Mouse (Mus musculus): ENCODE data around the gene Zfp366. TPM values are rescaled to one million over a fixed set of nuclear protein-coding genes. Genes with fewer than 3 reads are reported as not detected.
A peak's percentile ranks its signal among the peaks of the same experiment; 100 is the strongest.

Zfp366 gene
- 0.12 TPM in 2 replicates for total RNA-seq (2017)

DNA sequence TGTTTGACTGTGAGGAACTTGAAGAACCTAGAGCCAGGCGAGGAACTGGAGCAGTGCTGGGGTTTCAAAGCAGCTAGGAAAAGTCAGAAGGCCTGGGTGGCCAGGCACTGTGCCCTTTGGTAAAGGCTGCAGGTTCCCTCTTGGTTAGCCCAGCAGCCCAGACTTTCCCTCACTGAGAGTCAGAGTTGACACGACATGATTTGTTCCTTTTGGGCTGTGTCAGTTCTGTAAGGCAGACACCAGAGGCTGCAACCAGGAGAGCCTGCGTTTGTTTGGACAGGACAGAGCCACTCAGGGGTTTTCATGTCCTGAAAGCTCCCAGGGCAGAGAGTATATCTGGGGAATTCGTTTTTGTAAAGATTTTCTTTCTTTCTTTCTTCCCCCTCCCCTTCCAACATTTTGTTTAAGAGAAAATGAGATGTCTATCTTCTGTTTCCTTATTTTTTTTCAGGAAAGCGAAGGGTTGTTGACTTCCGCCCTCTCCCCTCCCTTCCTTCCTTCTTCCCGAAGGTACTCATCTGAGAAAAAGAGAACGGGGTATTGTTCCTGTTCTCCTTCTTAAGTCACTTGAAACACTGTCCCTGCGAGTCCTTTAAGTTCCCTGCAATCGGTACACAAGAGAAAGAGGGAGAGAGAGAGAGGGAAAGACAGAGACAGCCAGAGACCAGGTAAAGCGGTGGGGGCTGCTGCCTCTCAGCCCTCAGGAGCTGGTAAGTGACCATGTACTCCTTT, at the start of gene Zfp366:
Gene Zfp366 (plus strand): TSS at position 669 of the 732 bp plus-strand sequence.
- no peak for ATAC-seq (ENCODE audit: extremely low read depth, insufficient number of reproducible peaks, low FRiP score, poor library complexity, severe bottlenecking)

GRCm38 (mm10) chr13:99138351-99139255, 46.0 kb upstream of the Zfp366 start:
- ATAC-seq (ENCODE audit: extremely low read depth, insufficient number of reproducible peaks, low FRiP score, poor library complexity, severe bottlenecking) = no peak

DNA sequence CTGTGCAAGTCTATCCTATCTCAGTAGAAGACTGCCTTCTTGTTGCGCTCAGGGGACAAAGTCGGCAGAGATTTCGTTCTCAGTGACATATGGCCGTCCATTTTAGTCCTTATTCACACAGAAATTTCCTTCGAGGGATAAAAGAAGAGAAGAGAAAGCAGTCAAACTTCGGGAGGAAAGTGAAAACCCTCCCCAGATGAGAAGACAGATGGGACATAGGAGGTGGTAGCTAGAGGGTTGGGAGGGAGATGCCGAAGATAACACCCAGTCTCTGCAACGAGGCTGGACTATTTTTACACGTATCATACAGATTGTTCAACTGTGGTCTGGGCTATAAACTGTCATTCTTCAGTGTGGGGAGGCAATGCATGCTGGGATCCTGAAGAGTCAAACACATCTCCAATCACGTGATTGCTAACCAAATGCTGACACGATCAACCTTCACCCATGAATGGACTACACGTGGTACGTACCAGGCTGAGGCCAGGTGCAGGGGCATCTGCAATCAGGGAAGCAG, 38.2 kb upstream of the Zfp366 start:
- ATAC-seq (ENCODE audit: extremely low read depth, insufficient number of reproducible peaks, low FRiP score, poor library complexity, severe bottlenecking) = no peak

DNA sequence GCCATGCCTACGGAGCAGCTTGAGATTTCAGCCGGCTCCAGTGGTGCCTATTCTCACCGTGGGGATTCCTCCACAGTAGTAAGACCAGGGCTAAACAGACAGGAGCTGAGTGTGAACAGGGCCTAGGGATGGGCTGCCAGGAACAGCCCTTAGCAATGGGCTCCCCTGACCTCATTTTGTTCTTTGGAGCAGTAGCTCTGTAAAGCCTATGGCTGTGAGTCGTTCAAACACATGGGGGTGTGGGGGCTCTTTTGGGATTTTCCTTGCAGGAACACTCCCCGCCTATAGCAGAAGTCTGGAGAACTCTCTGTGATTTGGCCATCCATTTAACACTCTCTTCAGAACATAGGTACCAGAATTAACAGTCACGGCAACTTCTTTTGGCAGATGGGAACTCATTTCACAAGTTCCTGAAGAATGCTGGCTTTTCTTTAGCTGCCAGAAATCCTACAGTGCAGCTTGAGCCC, 36.9 kb upstream of the Zfp366 start:
- no peak for ATAC-seq (ENCODE audit: extremely low read depth, insufficient number of reproducible peaks, low FRiP score, poor library complexity, severe bottlenecking)

GRCm38 (mm10) chr13:99149551-99150305, 34.9 kb upstream of the Zfp366 start:
- no peak for ATAC-seq (ENCODE audit: extremely low read depth, insufficient number of reproducible peaks, low FRiP score, poor library complexity, severe bottlenecking)

DNA sequence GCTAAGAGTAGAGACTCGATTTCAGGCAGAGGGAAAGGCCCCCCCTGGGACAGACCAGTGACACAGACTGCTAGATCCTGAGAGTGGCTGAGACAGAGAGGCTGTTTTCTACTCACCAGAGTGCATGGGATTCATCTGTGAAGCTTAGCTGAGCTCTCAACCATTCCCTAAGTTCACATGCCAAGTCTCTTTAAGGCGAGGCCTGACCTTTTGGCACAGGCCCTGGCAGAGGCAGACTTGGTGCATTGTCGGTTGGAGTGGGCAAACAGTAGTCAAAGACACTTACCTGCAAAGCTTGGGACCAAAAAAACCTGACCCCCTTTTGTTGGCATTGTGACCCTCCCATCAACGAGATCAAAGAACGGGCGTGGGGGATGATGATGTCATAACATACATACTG, 34.0 kb upstream of the Zfp366 start:
- ATAC-seq (ENCODE audit: extremely low read depth, insufficient number of reproducible peaks, low FRiP score, poor library complexity, severe bottlenecking) = no peak

- no peak for ATAC-seq (ENCODE audit: extremely low read depth, insufficient number of reproducible peaks, low FRiP score, poor library complexity, severe bottlenecking)
These were observed 33.5 kb upstream of the Zfp366 start for GRCm38 (mm10) chr13:99151121-99151520.

- no peak for ATAC-seq (ENCODE audit: extremely low read depth, insufficient number of reproducible peaks, low FRiP score, poor library complexity, severe bottlenecking)
These were observed 32.2 kb upstream of the Zfp366 start for GRCm38 (mm10) chr13:99152305-99152930.

GRCm38 (mm10) chr13:99157709-99158108, 26.9 kb upstream of the Zfp366 start:
- no peak for ATAC-seq (ENCODE audit: extremely low read depth, insufficient number of reproducible peaks, low FRiP score, poor library complexity, severe bottlenecking)

DNA sequence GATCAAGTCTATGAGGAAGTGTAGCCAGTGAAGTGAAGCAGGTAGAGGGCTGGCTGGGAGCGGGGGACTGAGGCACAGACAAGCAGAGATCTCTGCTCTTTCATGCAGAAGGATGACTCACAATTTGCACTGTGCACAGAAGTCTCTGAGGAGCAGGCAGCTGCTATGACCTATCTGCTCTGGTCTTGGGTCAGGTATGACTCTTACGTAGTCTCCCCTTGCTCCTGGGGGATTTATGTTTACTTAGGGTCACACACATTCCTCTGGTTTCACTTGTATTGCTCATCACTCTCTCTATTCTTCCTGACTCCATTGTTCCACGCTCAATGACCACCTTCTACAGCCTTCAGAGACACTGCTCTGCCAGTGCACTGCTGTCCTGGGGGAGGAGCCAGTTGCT, 25.9 kb upstream of the Zfp366 start:
- no peak for ATAC-seq (ENCODE audit: extremely low read depth, insufficient number of reproducible peaks, low FRiP score, poor library complexity, severe bottlenecking)

DNA sequence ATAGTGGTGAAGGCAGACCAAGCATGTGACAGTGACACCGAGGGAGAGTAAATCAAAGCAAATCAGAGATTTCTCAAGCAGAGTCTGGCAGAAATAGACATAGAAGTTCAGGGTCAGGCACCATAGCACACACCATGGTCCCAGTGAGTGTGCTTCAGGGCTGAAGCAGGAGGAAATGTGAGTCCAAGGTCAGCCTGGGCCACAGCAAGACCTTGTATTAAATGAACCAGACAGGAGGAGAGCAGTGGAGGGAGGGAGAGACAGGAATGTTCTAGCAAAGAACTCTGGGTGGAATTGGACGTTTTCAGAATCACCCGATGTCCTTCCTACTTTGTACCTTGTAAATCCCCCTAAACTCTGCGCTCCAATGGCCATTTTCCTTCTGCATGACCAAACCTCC, 21.6 kb upstream of the Zfp366 start:
- no peak for ATAC-seq (ENCODE audit: extremely low read depth, insufficient number of reproducible peaks, low FRiP score, poor library complexity, severe bottlenecking)

GRCm38 (mm10) chr13:99163521-99164359, 20.9 kb upstream of the Zfp366 start:
- no peak for ATAC-seq (ENCODE audit: extremely low read depth, insufficient number of reproducible peaks, low FRiP score, poor library complexity, severe bottlenecking)

- ATAC-seq (ENCODE audit: extremely low read depth, insufficient number of reproducible peaks, low FRiP score, poor library complexity, severe bottlenecking) = no peak
These were observed 20.3 kb upstream of the Zfp366 start for GRCm38 (mm10) chr13:99164360-99164759.

DNA sequence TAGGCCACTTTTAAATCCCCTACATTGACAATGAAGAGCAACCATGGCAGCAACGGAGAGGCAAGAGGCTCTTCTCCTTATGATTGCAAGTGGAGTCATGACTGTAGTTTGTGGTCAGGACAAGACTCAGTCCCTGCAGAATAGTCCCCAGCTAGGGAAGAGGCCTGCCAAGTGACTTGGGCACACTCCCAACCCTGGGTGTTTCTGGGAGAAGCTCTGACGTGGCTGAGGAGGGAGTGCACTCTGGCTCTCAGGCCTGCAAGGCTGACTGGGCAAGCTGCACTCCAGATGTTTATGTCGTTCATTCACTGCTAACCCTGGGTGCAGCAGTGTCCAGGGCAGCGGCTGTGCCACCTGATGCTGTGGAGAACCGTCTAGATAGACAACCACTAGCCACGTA, 15.2 kb upstream of the Zfp366 start:
- ATAC-seq (ENCODE audit: extremely low read depth, insufficient number of reproducible peaks, low FRiP score, poor library complexity, severe bottlenecking) = no peak

- ATAC-seq (ENCODE audit: extremely low read depth, insufficient number of reproducible peaks, low FRiP score, poor library complexity, severe bottlenecking) = no peak
These were observed 14.3 kb upstream of the Zfp366 start for GRCm38 (mm10) chr13:99170337-99170736.

GRCm38 (mm10) chr13:99173849-99174248, 10.8 kb upstream of the Zfp366 start:
- ATAC-seq (ENCODE audit: extremely low read depth, insufficient number of reproducible peaks, low FRiP score, poor library complexity, severe bottlenecking) = no peak

DNA sequence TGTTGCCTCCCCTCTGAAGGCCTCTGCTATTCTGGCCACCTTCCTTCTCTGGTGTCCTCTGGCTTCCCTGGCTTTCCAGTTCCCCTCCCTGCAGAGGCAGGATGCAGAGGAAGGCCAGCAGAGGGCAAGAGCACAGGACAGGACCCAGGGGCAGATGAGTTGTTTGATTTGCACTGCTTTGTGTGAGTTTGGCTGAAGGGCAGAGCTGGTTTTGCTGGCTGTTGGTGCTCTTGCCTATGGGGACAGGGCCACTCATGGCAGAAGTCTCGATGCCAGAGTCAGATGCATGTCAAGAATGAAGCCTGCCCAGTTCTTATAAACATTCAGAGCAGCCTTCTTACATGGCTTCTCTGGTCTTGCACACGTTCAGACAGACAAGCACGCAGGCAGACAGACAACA, 1.8 kb upstream of the Zfp366 start:
- ATAC-seq (ENCODE audit: extremely low read depth, insufficient number of reproducible peaks, low FRiP score, poor library complexity, severe bottlenecking) = 0 out of 2 replicates have a peak, but pooled peaks have one; percentile 16
